Mouse (Mus musculus) effector memory CD4-positive, alpha-beta T cell, adult 7 months (primary cell): ENCODE data around the gene Try5. TPM values are rescaled to one million over a fixed set of nuclear protein-coding genes. Genes with fewer than 3 reads are reported as not detected.

Experiments used
- polyA plus RNA-seq: library from polyadenylated mRNA; unstranded; fragments of 100-300 nt; shearing (Covaris generic); gene quantifications from one replicate; pipeline ENCODE4 v1.2.1, GENCODE M21; 2017

The Try5 gene
- not detected for polyA plus RNA-seq

GRCm38 (mm10) chr6:41316741-41317140 lies at the start of gene Try5:
Try5 (minus strand) TSS chr6:41316841.

GRCm38 (mm10) chr6:41353932-41354331 lies 37.3 kb upstream of the Try5 start, which contains the start of gene Try10:
Try10 (plus strand) TSS chr6:41354105.

GRCm38 (mm10) chr6:41301969-41302368 lies 14.7 kb downstream of the Try5 start, which contains the start of gene Try4:
Try4 (plus strand) TSS chr6:41302269.

Other genes with a start within 250 kb of the Try5 start
- not detected for gene Try4, start 14.6 kb downstream of the Try5 start, polyA plus RNA-seq
- gene Try10, start 37.3 kb upstream of the Try5 start, polyA plus RNA-seq, result not detected
- not detected for gene Prss3, start 60.8 kb upstream of the Try5 start, polyA plus RNA-seq
- not detected for gene Gm5771, start 75.5 kb upstream of the Try5 start, polyA plus RNA-seq
- not detected for gene Gm10334, start 129.3 kb upstream of the Try5 start, polyA plus RNA-seq
- gene Prss1, start 142.1 kb upstream of the Try5 start, polyA plus RNA-seq, result not detected
- 17.1 TPM for gene Prss2, start 204.9 kb upstream of the Try5 start, polyA plus RNA-seq